Mouse (Mus musculus) MEL (cell line): Measurements from ENCODE around the gene Tkfc.

Source experiments
- CTCF ChIP-seq, 3 experiments: IDR thresholded peaks in 2 of 3; conservative IDR thresholded peaks in 1 of 3; 2 replicates each; pipeline ENCODE4 v1.5.1; 2011 to 2012; ENCODE audit warnings: low read length in 3 of 3, low read depth in 2 of 3, mild to moderate bottlenecking in 2 of 3, improper control_type of control experiment in 1 of 3, inconsistent platforms in 1 of 3, mixed read lengths in 1 of 3, moderate library complexity in 1 of 3; ENCODE audit not compliant: control insufficient read depth in 1 of 3, insufficient read depth in 1 of 3, poor library complexity in 1 of 3, severe bottlenecking in 1 of 3
- E2F4 ChIP-seq: IDR thresholded peaks from 2 replicates; pipeline ENCODE4 v1.6.1; 2011; ENCODE audit warnings: low read depth, low read length, improper control_type of control experiment, borderline replicate concordance
- EP300 ChIP-seq, 2 experiments: IDR thresholded peaks; 2 replicates each; pipeline ENCODE4 v1.6.1; 2011; ENCODE audit warnings: improper control_type of control experiment in 2 of 2, low read length in 2 of 2, low read depth in 1 of 2, mild to moderate bottlenecking in 1 of 2
- GATA1 ChIP-seq: IDR thresholded peaks from 2 replicates; pipeline ENCODE4 v1.6.1; 2011; ENCODE audit warnings: low read depth, low read length, improper control_type of control experiment
- KAT2A ChIP-seq: conservative IDR thresholded peaks from 2 replicates; pipeline ENCODE4 v1.6.1; 2012; ENCODE audit warnings: low read depth, low read length, improper control_type of control experiment, inconsistent platforms
- MXI1 ChIP-seq: IDR thresholded peaks from 2 replicates; pipeline ENCODE4 v1.6.1; 2011; ENCODE audit warnings: mild to moderate bottlenecking, low read depth, low read length, improper control_type of control experiment
- NRF1 ChIP-seq: IDR thresholded peaks from 2 replicates; pipeline ENCODE4 v1.6.1; 2014; ENCODE audit warnings: low read depth, mild to moderate bottlenecking, inconsistent platforms, low read length, improper control_type of control experiment, moderate library complexity; ENCODE audit not compliant: poor library complexity, insufficient read depth, severe bottlenecking
- POLR2A ChIP-seq, 2 experiments: IDR thresholded peaks; 2 replicates each; pipeline ENCODE4 v1.6.1; 2011 to 2012; ENCODE audit warnings: low read length in 2 of 2, mild to moderate bottlenecking in 2 of 2, control low read depth in 1 of 2, improper control_type of control experiment in 1 of 2, low read depth in 1 of 2, moderate library complexity in 1 of 2; ENCODE audit not compliant: control insufficient read depth in 1 of 2, insufficient read depth in 1 of 2, poor library complexity in 1 of 2
- TCF12 ChIP-seq: IDR thresholded peaks from 2 replicates; pipeline ENCODE4 v1.6.1; 2014; ENCODE audit warnings: low read depth, mild to moderate bottlenecking, inconsistent platforms, low read length, improper control_type of control experiment, moderate library complexity
- USF2 ChIP-seq, 2 experiments: IDR thresholded peaks; 2 replicates each; pipeline ENCODE4 v1.6.1; 2011 to 2012; ENCODE audit warnings: improper control_type of control experiment in 2 of 2, low read length in 2 of 2, borderline replicate concordance in 1 of 2, inconsistent platforms in 1 of 2, low read depth in 1 of 2, mild to moderate bottlenecking in 1 of 2; ENCODE audit not compliant: insufficient read depth in 1 of 2
- ZC3H11A ChIP-seq: IDR thresholded peaks from 2 replicates; pipeline ENCODE4 v1.6.1; 2012; ENCODE audit warnings: low read depth, mild to moderate bottlenecking, inconsistent platforms, low read length, improper control_type of control experiment
- ZMIZ1 ChIP-seq: IDR thresholded peaks from 2 replicates; pipeline ENCODE4 v1.6.1; 2012; ENCODE audit warnings: low read depth, mild to moderate bottlenecking, inconsistent platforms, low read length, improper control_type of control experiment, moderate library complexity
- ZNF384 ChIP-seq: IDR thresholded peaks from 2 replicates; pipeline ENCODE4 v1.6.1; 2012; ENCODE audit warnings: low read depth, mild to moderate bottlenecking, inconsistent platforms, low read length, improper control_type of control experiment

GRCm38 (mm10) chr19:10557430-10557829, 48.0 kb downstream of the Tkfc start:
- TF ChIP-seq E2F4 (no peak), ZC3H11A (no peak), MXI1 (no peak), ZNF384 (0 out of 2 replicates have a peak, but pooled peaks have one; percentile 15), CTCF (IDR thresholded peaks at IDR 0.05 in 2 of 3, conservative IDR thresholded peaks at IDR 0.05 in 1 of 3; ENCODE audit: control insufficient read depth in 1 of 3, insufficient read depth in 1 of 3, low read depth in 2 of 3, low read length in 3 of 3, poor library complexity in 1 of 3, severe bottlenecking in 1 of 3) (no peak), NRF1 (no peak), GATA1 (no peak), USF2 (IDR thresholded peaks at IDR 0.05; ENCODE audit: borderline replicate concordance in 1 of 2, insufficient read depth in 1 of 2, low read depth in 1 of 2, low read length in 2 of 2) (no peak), POLR2A (IDR thresholded peaks at IDR 0.05; ENCODE audit: control insufficient read depth in 1 of 2, insufficient read depth in 1 of 2, low read depth in 1 of 2, low read length in 2 of 2, poor library complexity in 1 of 2) (no peak), TCF12 (no peak), ZMIZ1 (no peak), KAT2A (no peak), EP300 (IDR thresholded peaks at IDR 0.05; ENCODE audit: low read depth in 1 of 2, low read length in 2 of 2) (no peak)
